Mouse (Mus musculus) spleen, adult 2 months (tissue): Measurements from ENCODE around the gene Plvap.

Experiments used
- CTCF ChIP-seq: fragments of 200-500 bp; IDR thresholded peaks from 2 replicates; pipeline ENCODE4 v1.5.1; 2011; ENCODE audit warnings: mild to moderate bottlenecking, inconsistent platforms; ENCODE audit not compliant: insufficient read depth, insufficient read length, insufficient replicate concordance; ENCODE audit errors: extremely low read depth
- POLR2A ChIP-seq: fragments of 200-500 bp; IDR thresholded peaks from 2 replicates; pipeline ENCODE4 v1.6.1; 2011; ENCODE audit warnings: low read depth, low read length, inconsistent platforms

DNA sequence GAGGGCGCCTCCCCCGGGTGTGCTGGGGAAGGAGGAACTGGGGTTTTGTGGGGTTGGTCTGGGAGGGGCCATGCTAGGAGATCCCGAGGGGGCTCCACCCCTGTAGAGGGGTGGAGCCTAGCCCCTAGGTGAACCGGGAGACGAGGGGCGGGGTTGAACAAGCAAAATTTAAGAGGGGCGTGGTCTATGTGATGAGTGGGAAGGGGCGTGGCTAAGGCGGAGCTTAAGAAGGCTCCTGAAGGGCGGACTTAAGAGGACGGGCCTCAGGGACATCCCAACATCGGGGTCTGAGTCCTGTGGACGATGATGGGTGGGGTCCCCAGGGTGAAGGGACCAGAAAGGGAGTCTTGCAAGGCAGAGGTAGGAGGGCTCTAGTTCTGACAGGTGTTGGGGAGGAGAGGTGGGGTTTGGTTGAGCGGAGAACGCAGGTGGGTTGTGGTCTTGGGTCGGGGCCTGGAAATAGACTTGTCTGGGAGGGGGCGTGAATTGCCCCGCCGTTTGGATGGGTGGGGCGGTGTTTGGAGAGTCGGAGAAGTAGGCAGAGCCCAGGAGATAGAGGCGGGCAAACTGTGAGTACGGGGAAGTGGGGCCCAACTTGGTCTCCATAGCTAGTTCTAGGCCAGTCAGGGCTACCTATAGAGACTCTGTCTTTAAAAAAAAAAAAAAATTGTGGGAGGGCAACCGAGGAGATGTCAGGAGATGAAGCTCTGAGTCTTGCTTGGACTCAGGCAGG, 47.6 kb upstream of the Plvap start:
- 0 out of 2 replicates have a peak, but pooled peaks have one; percentile 10 for TF ChIP-seq CTCF
- no peak for TF ChIP-seq POLR2A
